Mouse (Mus musculus) left cerebral cortex, postnatal 14 days (tissue): ENCODE results near the gene Nsun6. TPM values are rescaled to one million over a fixed set of nuclear protein-coding genes. Genes with fewer than 3 reads are reported as not detected.

Experiments
- DNase-seq, 2 experiments: peaks; one replicate each; pipeline ENCODE4 v3.0.0; 2021 to 2022; ENCODE audit warnings: low spot score in 2 of 2, mixed read lengths in 1 of 2
- intact Hi-C: fragments of 180-260 bp; cut with DNase I; formaldehyde crosslinking; loops from one replicate; pipeline ENCODE4 v1.15.1; 2025
- long read RNA-seq, 2 experiments: library from polyadenylated mRNA; stranded (forward); transcript quantifications; one replicate each; pipeline ENCODE4 v2.0.0; 2021
- total RNA-seq, 2 experiments: library from RNA; stranded (reverse); gene quantifications; 2 replicates each; pipeline ENCODE4 v1.2.3; 2021

Gene Nsun6
- total RNA-seq, result 1 to 10 TPM; 6.7 to 8.8 TPM
- long read RNA-seq, experiment 1, partial matches to known transcripts, result 2 of 8 reads
- long read RNA-seq, experiment 1, other reads (novel, unspliced or antisense), result 2 of 8 reads
- long read RNA-seq, experiment 2, transcript Nsun6-201 (11 exons, 2,897 nt), result major isoform, 5 of 7 reads
- long read RNA-seq, experiment 2, partial matches to known transcripts, result 0 of 7 reads
- long read RNA-seq, experiment 2, other reads (novel, unspliced or antisense), result 2 of 7 reads

DNA sequence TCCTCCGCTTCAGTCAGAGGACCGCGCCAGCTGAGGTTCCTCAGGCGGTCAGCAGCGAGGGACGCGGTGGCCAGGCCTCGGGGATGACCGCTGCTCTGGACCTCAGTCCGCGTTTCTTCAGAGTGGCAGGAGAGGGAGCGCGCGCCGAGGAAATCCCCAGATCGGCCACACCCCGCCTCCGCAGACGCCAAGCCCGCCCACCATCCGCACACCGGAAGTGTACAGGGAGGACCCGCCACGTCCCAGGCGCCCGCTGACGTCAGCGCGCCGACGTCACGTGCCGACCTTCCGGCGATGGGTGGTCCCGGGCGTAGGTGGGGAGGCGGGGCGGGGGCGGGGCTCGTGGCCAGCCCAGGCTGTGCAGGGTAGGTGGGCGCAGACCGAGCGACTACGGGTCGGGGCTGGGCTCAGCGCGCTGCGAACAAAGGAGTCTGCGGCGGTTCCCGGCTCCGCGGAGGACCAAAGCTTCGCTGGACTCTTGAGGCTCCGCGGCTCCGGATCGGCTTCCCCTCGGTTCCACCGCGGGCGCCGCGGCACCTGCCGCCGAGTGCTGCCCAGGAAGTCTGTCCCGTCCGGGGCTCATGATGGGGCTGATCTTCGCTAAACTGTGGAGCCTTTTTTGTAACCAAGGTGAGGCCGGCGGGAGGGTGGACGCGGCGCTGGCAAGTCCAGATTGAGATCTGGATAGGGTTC lies at the start of gene Nsun6:
Nsun6 (minus strand) TSS at position 125 of the 693 bp plus-strand sequence.
- DNase-seq, result peak; percentile 95 to 97
- intact Hi-C loops, result no loop called here

DNA sequence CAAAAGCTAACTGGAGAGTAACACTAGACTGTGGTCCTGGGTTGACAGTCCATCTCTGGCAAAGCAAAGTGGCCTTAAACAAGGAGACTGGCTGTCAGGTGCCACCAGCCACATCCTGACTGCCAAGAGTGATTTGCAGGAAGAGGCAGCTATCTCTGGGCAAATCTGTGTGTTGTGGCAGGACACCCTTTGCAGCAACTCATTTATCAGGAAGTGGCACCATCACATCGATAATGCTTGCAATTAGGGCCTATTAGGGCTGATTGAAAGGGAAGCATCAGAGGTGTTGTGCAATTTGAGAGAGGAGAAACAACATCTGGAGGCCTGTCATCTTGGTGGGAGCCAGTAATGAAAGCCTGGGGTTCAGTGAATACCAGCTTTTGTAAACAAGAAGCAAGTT lies 49.5 kb upstream of the Nsun6 start:
- intact Hi-C loops, result no loop called here
- DNase-seq, result no peak

GRCm38 (mm10) chr2:15096514-15097090 lies 41.7 kb upstream of the Nsun6 start:
- intact Hi-C loops, result loop anchor here (10.0 kb wide), 1 partner anchor 1218 kb away; no protein-coding TSS in a partner anchor
- DNase-seq, result peak in 1 of 2 experiments; percentile 59

DNA sequence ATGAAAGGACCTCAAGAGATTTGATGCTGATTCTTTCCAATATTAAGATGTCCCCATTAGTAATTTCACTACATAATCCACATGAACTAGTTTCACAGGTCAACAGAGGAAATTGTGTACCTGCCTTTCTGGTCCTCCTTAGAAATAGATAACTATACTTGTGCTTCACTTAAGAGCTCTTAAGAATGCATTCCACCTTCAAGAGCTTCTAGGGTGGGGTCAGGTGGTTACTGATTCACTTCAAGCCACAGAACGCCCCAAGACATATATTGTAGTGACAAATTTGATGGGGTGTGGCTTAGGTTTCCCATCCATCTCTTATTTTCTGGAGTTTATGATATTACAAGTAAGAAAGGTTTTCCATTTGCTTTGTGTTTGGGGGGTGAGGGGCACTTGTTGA lies 32.4 kb upstream of the Nsun6 start:
- intact Hi-C loops, result no loop called here
- DNase-seq, result no peak

DNA sequence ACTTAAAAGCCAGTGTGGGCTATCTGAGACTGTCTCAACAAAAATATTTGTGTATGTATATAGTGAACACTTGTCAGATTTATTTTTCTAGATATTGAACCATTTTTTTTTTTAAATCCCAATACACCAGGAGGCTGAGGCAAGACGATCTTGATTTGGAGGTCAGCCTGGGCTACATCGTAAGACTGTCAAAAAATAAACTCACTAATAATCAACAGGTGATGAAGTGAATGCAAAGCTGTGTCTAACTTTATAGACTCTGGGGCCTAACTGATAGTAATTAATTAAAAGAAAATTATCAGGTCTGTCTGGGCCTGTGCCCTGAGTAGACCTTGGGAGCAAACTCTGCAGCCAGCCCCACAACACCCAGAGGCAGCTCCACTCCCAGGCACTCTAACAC lies 28.8 kb upstream of the Nsun6 start:
- intact Hi-C loops, result no loop called here
- DNase-seq, result no peak

GRCm38 (mm10) chr2:15067091-15067490 lies 12.2 kb upstream of the Nsun6 start:
- intact Hi-C loops, result no loop called here
- DNase-seq, result no peak

DNA sequence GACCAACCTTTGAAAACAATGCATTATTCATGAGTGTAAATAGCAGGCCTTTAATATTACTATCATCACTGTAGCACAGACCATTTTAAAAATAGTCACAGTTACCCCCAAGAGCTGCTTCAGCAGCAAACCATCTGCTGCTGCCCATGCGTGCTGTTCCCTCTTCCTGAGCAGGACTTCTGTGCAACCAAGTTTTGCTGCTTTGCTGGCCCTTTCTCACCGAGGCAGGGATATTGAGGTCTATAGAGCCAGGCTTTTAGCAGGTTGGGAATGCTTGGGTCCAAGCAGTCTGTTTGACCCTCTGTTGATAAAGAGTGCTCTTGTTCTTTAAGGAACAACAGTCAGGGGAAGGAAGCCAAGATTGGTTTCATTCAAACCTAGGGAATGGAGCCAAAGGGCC lies 10.6 kb upstream of the Nsun6 start:
- no peak for DNase-seq

GRCm38 (mm10) chr2:15064380-15065269 lies 9.8 kb upstream of the Nsun6 start:
- no peak for DNase-seq
- intact Hi-C loops, result no loop called here

More for the DNA sequence above, 10.6 kb upstream of the Nsun6 start:
- intact Hi-C loops, result no loop called here

DNA sequence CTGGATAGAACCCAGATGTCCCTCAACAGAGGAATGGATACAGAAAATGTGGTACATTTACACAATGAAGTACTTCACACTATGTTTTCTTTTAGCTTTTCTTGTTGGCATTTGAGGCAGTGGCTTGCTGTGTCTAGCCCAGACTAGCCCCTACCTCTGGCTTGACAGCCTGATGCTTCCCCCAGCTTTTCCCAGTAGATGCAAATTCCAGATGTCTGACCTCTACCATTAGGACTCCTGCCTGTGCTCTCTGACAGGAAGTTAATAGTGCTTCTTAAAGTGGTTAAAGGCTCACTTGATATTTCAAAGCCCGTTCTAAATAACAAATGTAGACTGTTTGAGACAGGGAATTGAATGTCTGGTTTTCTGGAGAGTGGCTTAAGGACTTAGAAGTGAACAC lies 8.9 kb upstream of the Nsun6 start:
- DNase-seq, result no peak
- intact Hi-C loops, result no loop called here

DNA sequence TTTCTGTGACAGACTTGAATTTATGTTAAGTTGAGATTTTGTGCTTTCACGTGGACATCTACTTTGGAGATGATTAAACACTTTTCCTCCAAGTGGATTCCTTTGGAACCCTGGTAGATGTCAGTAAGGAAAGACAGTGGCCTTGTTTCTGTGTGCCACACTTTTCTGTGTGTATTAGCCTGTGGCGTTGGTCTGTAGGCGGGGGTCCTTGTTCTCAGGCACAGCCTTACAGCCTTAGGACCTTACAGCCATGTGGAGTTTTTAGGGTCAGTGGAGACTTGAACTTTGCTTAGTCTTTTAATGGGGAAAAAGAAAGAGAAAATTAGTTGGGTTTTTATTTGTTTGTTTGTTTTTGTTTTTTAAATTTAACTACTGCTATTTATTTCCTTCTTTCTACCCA lies 6.0 kb upstream of the Nsun6 start:
- no peak for DNase-seq
- intact Hi-C loops, result no loop called here

- no peak for DNase-seq
Measured at GRCm38 (mm10) chr2:15058227-15058626, 3.4 kb upstream of the Nsun6 start.

DNA sequence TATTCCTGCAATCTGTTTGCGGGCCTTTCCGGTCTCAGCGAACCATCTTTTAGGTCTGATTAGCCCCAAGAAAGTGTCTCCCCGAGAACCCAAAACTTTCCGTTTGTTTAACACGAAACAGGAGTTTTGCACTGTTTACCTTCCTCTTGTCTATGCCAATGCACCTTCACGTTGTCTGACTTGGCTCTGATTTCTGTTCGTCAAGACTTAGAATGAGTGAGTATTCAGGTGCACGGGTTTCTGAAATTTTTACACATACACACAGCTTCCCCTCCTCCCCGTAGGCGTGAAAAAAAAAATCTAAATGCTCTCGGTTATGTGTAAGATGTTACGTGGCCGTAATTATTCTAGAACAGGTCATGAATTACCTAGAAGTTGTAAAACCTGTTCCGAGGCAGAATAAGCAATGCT lies 877 bp upstream of the Nsun6 start:
- intact Hi-C loops, result no loop called here
- peak in 1 of 2 experiments; percentile 15 for DNase-seq

More at GRCm38 (mm10) chr2:15058227-15058626, 3.4 kb upstream of the Nsun6 start:
- intact Hi-C loops, result no loop called here

GRCm38 (mm10) chr2:15054496-15054895 lies 373 bp downstream of the Nsun6 start:
- intact Hi-C loops, result no loop called here
- no peak for DNase-seq

DNA sequence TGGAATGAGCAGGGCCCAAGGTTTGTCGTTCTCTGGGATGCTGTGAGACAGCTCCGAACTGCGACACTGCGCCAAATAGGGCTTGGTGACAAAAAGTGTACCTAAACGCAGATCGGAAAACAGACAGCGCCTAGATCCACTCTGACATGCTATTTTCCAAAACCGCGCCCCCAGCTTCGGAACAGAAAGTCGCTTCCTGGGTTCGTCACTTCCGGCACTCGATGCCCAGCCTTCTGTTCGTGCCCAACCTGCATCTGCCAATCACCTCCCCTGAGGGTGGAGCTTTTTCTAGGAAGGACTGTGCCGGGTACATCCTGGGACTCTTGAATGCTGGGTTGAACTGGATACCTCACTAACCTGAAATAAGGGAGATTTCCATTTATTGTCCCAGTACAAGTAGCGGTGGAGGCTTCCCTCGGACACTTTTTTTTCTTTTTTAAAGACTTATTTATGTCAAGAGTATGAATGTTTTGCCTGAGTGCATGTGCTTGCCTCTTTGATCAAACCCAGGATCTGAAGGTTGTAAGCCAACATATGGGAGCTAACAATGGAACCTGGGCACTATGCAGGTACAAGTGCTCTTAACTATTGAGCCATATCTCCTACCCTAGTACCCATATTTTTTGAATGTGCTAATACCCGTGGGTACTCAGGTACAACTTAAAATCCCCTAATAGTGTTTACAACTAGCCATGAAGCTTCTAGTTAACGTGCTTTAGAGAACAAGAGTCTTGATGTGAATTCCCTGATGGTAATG lies 5.6 kb downstream of the Nsun6 start, which contains the start of gene Arl5b:
Arl5b (plus strand) TSS at position 279 of the 757 bp plus-strand sequence.
- intact Hi-C loops, result loop anchor here (10.0 kb wide), 1 partner anchor 174 kb away; no protein-coding TSS in a partner anchor
- DNase-seq, result peak; percentile 94 to 96

DNA sequence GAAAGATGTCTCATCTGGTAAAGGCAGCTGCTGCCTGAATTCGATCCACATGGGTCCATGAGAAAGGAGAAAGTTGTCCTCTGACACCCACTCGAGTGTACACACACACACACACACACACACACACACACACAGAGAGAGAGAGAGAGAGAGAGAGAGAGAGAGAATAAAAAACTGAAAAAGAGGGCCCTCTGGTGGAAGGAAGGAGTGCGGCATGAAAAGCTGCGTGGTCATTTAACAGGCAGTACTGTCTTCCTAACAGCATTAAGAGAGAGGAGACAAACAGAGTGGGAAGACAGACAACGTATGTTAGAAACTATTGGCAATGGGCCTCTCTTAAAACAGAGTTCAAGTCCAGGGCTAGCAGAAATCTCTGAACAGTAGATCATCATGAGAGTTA lies 14.5 kb downstream of the Nsun6 start:
- intact Hi-C loops, result loop anchor here (10.0 kb wide), 1 partner anchor 166 kb away; no protein-coding TSS in a partner anchor
- peak; percentile 51 to 79 for DNase-seq

DNA sequence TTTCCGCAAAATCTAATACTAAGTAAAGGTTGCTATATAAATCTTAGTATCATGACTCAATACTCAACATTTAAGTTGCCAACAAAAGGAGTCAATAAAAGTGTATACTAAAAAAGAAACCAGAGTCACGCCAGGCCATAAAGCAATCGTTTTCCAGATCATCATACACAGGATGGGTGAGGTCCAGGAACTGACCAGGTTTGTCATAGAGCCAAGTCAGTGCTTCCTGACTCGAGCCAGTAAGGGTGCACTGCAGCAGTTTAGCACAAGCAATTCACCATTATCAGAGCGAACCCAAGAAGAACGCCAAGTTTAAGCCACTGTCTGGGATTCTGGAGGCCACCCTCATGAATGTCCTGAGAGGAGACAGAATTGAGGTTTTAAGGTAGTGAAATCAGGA lies 16.2 kb downstream of the Nsun6 start:
- DNase-seq, result no peak
- intact Hi-C loops, result no loop called here

- intact Hi-C loops, result no loop called here
- DNase-seq, result no peak
Measured at GRCm38 (mm10) chr2:15027816-15028215, 27.1 kb downstream of the Nsun6 start.

DNA sequence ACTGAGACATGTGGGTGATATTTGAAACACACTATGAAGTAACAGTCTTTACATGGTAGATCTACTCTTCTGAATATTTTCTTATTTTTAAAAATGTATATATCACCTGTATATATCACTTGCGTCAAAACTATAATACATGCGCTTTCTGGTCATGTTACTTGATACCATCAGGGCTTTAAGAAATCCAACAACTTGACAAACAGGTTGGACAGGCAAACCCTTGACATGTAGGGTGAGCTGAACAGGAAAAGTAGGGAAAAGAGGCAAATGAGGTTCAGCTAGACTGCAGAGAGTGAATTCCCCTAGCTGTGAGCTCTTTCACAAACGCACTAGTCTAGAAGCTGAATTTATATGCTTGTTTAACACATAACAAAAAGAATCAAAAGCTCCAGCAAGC lies 28.1 kb downstream of the Nsun6 start:
- no peak for DNase-seq
- intact Hi-C loops, result no loop called here

- DNase-seq, result no peak
- intact Hi-C loops, result no loop called here
Measured at GRCm38 (mm10) chr2:15008072-15008471, 46.8 kb downstream of the Nsun6 start.
